Mouse (Mus musculus): ENCODE measurements at regions not wholly inside any gene's neighbourhood (a gene's known extent, or its start where the extent isn't known, plus 50 kb on each side); places are given as distances from the start of the nearest gene placed in this dataset.
A peak's percentile ranks its signal among the peaks of the same experiment; 100 is the strongest.
"Not testable (repeated sequence)": the region's sequence is repeated elsewhere in the genome, so short reads cannot be mapped to it uniquely, and the experiment has no call there.

GRCm38 (mm10) chr4:145774241-145774761 is 94.3 kb upstream of the Zfp986 start:
- ATAC-seq = not testable (repeated sequence)

- not testable (repeated sequence) for ATAC-seq
These were observed 93.7 kb upstream of the Zfp986 start for GRCm38 (mm10) chr4:145774884-145775283.

GRCm38 (mm10) chr4:145776531-145776930 is 92.1 kb upstream of the Zfp986 start:
- ATAC-seq = not testable (repeated sequence)

GRCm38 (mm10) chr4:145781281-145781896 is 87.2 kb upstream of the Zfp986 start:
- ATAC-seq = peak; percentile 63

- not testable (repeated sequence) for ATAC-seq
These were observed 53.9 kb upstream of the Zfp986 start for GRCm38 (mm10) chr4:145814674-145815073.
